Mouse (Mus musculus) liver, embryonic 14.5 days (tissue): ENCODE measurements around the gene Ppp1r21.

Source experiments
- CTCF ChIP-seq: IDR thresholded peaks from 2 replicates; pipeline ENCODE4 v1.5.1; 2016; ENCODE audit warnings: antibody characterized with exemption, low read depth, control low read depth
- EP300 ChIP-seq: IDR thresholded peaks from 2 replicates; pipeline ENCODE4 v1.6.1; 2016; ENCODE audit warnings: antibody characterized with exemption, low read depth

DNA sequence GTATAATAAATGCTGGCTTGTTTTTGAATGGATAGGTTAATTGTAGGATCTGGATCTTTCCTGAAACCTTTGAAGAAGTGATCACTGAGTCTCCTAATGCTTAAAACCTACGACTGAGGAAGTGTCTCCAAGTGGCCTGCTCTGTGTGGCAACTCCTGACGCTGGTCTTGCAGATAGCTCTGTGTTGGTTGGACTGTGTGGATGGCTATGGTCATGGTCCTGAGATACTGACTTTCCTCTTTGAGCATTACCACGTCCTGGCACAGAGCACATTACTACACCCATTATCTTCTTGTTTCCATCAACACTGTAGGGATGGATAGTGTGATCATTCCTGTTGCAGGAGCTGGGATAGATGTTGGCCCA is 13.5 kb downstream of the Ppp1r21 start:
- no peak for TF ChIP-seq EP300
- TF ChIP-seq CTCF: no peak
